Mouse (Mus musculus) C2C12 (cell line): ENCODE results near the gene Bad.

Source experiments
- CEBPB ChIP-seq: IDR thresholded peaks from one replicate; pipeline ENCODE4 v1.6.1; 2011; ENCODE audit warnings: low read depth, mild to moderate bottlenecking, control low read depth, moderate library complexity
- CTCF ChIP-seq: IDR thresholded peaks from one replicate; pipeline ENCODE4 v1.5.1; 2011; ENCODE audit not compliant: control insufficient read depth, insufficient read depth, insufficient read length
- FOSL1 ChIP-seq: IDR thresholded peaks from one replicate; pipeline ENCODE4 v1.8.0; 2011; ENCODE audit warnings: mild to moderate bottlenecking, low read length; ENCODE audit not compliant: poor library complexity, insufficient read depth, severe bottlenecking
- MAX ChIP-seq: IDR thresholded peaks from one replicate; pipeline ENCODE4 v1.6.1; 2011; ENCODE audit warnings: mild to moderate bottlenecking, control low read depth
- MYOG ChIP-seq: IDR thresholded peaks from one replicate; pipeline ENCODE4 v1.6.1; 2011; ENCODE audit not compliant: control insufficient read depth, insufficient read length; ENCODE audit errors: extremely low read depth
- USF1 ChIP-seq: IDR thresholded peaks from one replicate; pipeline ENCODE4 v1.6.1; 2011; ENCODE audit warnings: low read depth, mild to moderate bottlenecking, control low read depth, moderate library complexity

DNA sequence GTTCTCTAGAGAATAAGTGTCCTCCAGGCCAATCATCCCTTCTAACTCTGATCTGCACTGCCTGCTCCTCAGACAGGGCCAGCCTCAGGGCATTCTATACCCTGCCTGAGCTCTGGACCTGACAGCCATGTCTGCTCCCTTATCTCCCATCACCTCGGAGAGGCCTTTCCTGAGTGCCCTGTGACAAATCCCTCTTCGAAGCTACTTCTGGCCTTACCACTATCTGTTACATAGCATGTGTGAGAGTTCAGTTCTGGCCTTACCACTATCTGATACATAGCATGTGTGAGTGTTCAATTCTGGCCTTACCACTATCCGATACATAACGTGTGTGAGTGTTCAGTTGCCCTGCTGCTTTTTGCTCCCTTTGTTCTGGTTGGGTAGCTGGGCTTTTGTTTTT, 26.4 kb upstream of the Bad start:
- no peak for TF ChIP-seq CTCF
- no peak for TF ChIP-seq MAX
- TF ChIP-seq USF1, result no peak
- no peak for TF ChIP-seq MYOG
- no peak for TF ChIP-seq FOSL1
- TF ChIP-seq CEBPB, result no peak
